Mouse (Mus musculus) heart, adult 11 months (tissue): ENCODE results near the gene Slc20a1.

Source experiments
- DNase-seq: peaks from one replicate; pipeline ENCODE4 v3.0.0; 2022

Gene Slc20a1

GRCm38 (mm10) chr2:129198436-129199327, at the start of gene Slc20a1:
TSS of gene Slc20a1 (plus strand) at chr2:129198764.
- DNase-seq = peak; percentile 100

- no peak for DNase-seq
Observed at GRCm38 (mm10) chr2:129148836-129149235, 49.7 kb upstream of the Slc20a1 start.

GRCm38 (mm10) chr2:129150386-129150785, 48.2 kb upstream of the Slc20a1 start:
- DNase-seq = no peak

GRCm38 (mm10) chr2:129151111-129151510, 47.5 kb upstream of the Slc20a1 start:
- DNase-seq = no peak

- DNase-seq = no peak
Observed at GRCm38 (mm10) chr2:129152751-129153150, 45.8 kb upstream of the Slc20a1 start.

GRCm38 (mm10) chr2:129164815-129165214, 33.7 kb upstream of the Slc20a1 start:
- DNase-seq = no peak

- peak; percentile 92 for DNase-seq
Observed at GRCm38 (mm10) chr2:129166466-129167463, 31.8 kb upstream of the Slc20a1 start.

GRCm38 (mm10) chr2:129173386-129173785, 25.2 kb upstream of the Slc20a1 start:
- DNase-seq = no peak

GRCm38 (mm10) chr2:129174474-129174873, 24.1 kb upstream of the Slc20a1 start:
- peak; percentile 95 for DNase-seq

- DNase-seq = peak; percentile 92
Observed at GRCm38 (mm10) chr2:129175636-129176035, 22.9 kb upstream of the Slc20a1 start.

GRCm38 (mm10) chr2:129176676-129177420, 21.7 kb upstream of the Slc20a1 start:
- peak; percentile 74 for DNase-seq

- DNase-seq = no peak
Observed at GRCm38 (mm10) chr2:129177661-129178060, 20.9 kb upstream of the Slc20a1 start.

- no peak for DNase-seq
Observed at GRCm38 (mm10) chr2:129178182-129178908, 20.2 kb upstream of the Slc20a1 start.

- no peak for DNase-seq
Observed at GRCm38 (mm10) chr2:129179946-129180853, 18.4 kb upstream of the Slc20a1 start.

- DNase-seq = no peak
Observed at GRCm38 (mm10) chr2:129181509-129181908, 17.1 kb upstream of the Slc20a1 start.

- DNase-seq = no peak
Observed at GRCm38 (mm10) chr2:129182412-129182811, 16.2 kb upstream of the Slc20a1 start.

GRCm38 (mm10) chr2:129183561-129184031, 15.0 kb upstream of the Slc20a1 start:
- DNase-seq = peak; percentile 94

- no peak for DNase-seq
Observed at GRCm38 (mm10) chr2:129184853-129185252, 13.7 kb upstream of the Slc20a1 start.

- peak; percentile 91 for DNase-seq
Observed at GRCm38 (mm10) chr2:129185611-129186290, 12.8 kb upstream of the Slc20a1 start.
